Mouse (Mus musculus): ENCODE results near the gene Apol8.

DNA sequence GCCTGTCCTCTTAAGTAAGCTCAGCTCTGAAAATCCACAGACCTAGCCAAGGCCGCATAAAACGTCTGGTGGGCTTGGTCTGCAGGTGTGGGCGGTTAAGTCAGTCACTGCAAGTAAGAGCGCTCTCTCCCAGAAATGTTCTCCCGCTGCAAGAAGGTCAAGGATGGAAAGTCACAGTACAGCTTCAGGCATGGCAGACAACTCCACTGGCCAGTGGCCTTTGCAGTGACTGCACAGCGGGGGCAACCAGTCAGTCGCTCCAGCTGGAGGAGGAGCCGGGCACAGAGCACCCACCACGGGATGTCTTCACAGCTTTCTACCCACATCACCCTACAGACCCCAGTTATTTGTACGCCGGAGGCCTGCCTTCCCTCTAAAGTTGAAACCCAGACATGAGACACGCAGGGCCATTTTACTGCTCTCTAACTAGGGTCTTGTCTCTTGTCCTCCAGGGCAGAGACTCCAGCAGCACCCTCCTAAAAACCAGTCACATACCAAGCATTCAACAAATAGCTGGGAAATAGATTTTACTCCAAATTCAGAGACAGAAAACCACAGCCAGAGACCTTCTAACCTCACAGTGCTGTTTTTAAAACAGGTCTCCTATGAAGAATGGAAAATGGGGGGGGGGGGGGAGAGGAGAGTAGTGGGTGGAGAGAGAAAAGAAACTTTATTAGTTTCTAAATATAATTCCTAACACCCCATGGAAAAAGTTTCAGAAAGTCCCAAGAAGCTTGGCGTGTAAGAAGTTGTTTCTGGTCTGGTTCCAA lies 37.5 kb upstream of the Apol8 start:
- TF ChIP-seq CTCF (conservative IDR thresholded peaks at IDR 0.05; ENCODE audit: low read length), result no peak
- TF ChIP-seq NANOG (IDR thresholded peaks at IDR 0.05; ENCODE audit: borderline replicate concordance, low read length), result no peak
